Mouse (Mus musculus) monocyte, adult 2 months (primary cell): ENCODE results near the gene Ssbp2.

Source experiments
- DNase-seq, 2 experiments: peaks; one replicate each; pipeline ENCODE4 v3.0.0; 2022; ENCODE audit warnings: low spot score in 2 of 2, low read depth in 1 of 2

Ssbp2 gene

GRCm38 (mm10) chr13:91723108-91723735 lies 263.1 kb downstream of the Ssbp2 start:
- no peak for DNase-seq

- DNase-seq, result no peak
Observed at GRCm38 (mm10) chr13:91723736-91724119, 263.6 kb downstream of the Ssbp2 start.

GRCm38 (mm10) chr13:91724211-91724610 lies 264.1 kb downstream of the Ssbp2 start:
- DNase-seq, result no peak

GRCm38 (mm10) chr13:91725130-91725529 lies 265.0 kb downstream of the Ssbp2 start:
- DNase-seq, result no peak

GRCm38 (mm10) chr13:91727899-91728298 lies 267.8 kb downstream of the Ssbp2 start:
- no peak for DNase-seq

GRCm38 (mm10) chr13:91737191-91737590 lies 277.1 kb downstream of the Ssbp2 start:
- no peak for DNase-seq

GRCm38 (mm10) chr13:91740851-91741250 lies 280.8 kb downstream of the Ssbp2 start:
- DNase-seq, result no peak

GRCm38 (mm10) chr13:91741280-91742047 lies 281.4 kb downstream of the Ssbp2 start, which contains the start of gene Acot12:
Gene Acot12, plus strand, starts transcription at chr13:91741512.
- DNase-seq, result no peak

GRCm38 (mm10) chr13:91743180-91743579 lies 283.1 kb downstream of the Ssbp2 start:
- DNase-seq, result no peak

GRCm38 (mm10) chr13:91746470-91746869 lies 286.4 kb downstream of the Ssbp2 start:
- no peak for DNase-seq

GRCm38 (mm10) chr13:91748401-91748800 lies 288.3 kb downstream of the Ssbp2 start:
- DNase-seq, result no peak

- no peak for DNase-seq
Observed at GRCm38 (mm10) chr13:91749981-91750380, 289.9 kb downstream of the Ssbp2 start.
